Mouse (Mus musculus) midbrain, embryonic 15.5 days (tissue): ENCODE data around the gene Psma6. TPM values are rescaled to one million over a fixed set of nuclear protein-coding genes. Genes with fewer than 3 reads are reported as not detected.
"Not testable (repeated sequence)": the region's sequence is repeated elsewhere in the genome, so short reads cannot be mapped to it uniquely, and the experiment has no call there.

Experiments
- ATAC-seq: fragments of 200-750 bp; cut with Nextera tagmentation; replicated peaks from 2 replicates; pipeline ENCODE4 v1.8.0; 2017; ENCODE audit warnings: moderate TSS enrichment
- H3K27ac ChIP-seq: fragments of 300-500 bp; sonication (generic); 2 replicates; pipeline ENCODE4 v1.5.1; 2015; ENCODE audit warnings: mild to moderate bottlenecking, inconsistent platforms
- H3K27me3 ChIP-seq: fragments of 300-500 bp; sonication (generic); replicated peaks from 2 replicates; pipeline ENCODE4 v1.6.1; 2015; ENCODE audit warnings: inconsistent platforms
- H3K36me3 ChIP-seq: fragments of 300-500 bp; sonication (generic); replicated peaks from 2 replicates; pipeline ENCODE4 v1.6.1; 2015; ENCODE audit warnings: inconsistent platforms
- H3K4me1 ChIP-seq: fragments of 300-500 bp; sonication (generic); 2 replicates; pipeline ENCODE4 v1.6.1; 2015; ENCODE audit warnings: inconsistent platforms
- H3K4me2 ChIP-seq: fragments of 300-500 bp; sonication (generic); 2 replicates; pipeline ENCODE4 v1.6.1; 2015; ENCODE audit warnings: inconsistent platforms, mild to moderate bottlenecking, moderate library complexity
- H3K4me3 ChIP-seq: fragments of 300-500 bp; sonication (generic); 2 replicates; pipeline ENCODE4 v1.5.1; 2015; ENCODE audit warnings: mild to moderate bottlenecking, inconsistent platforms
- H3K9ac ChIP-seq: fragments of 300-500 bp; sonication (generic); 2 replicates; pipeline ENCODE4 v1.6.1; 2015; ENCODE audit warnings: mild to moderate bottlenecking, inconsistent platforms
- H3K9me3 ChIP-seq: fragments of 300-500 bp; sonication (generic); 2 replicates; pipeline ENCODE4 v1.6.1; 2016; ENCODE audit warnings: inconsistent platforms
- WGBS: fragments of 180-500 bp; shearing (Covaris S2); methylation state at CpG from one replicate; pipeline ENCODE4 v1.1.7; 2015; ENCODE audit warnings: mixed read lengths; 5-methylcytosine and 5-hydroxymethylcytosine counted together
- polyA plus RNA-seq: library from polyadenylated mRNA; unstranded; fragments of >200 nt; fragmentation: Nextera tagmentation; extraction: Ambion mirVana; gene quantifications from 2 replicates; pipeline ENCODE4 v1.2.1, GENCODE M21; 2015

Psma6 gene
- polyA plus RNA-seq, 1 experiment from 2014 or later: 382 TPM

GRCm38 (mm10) chr12:55384826-55385225, 804 bp downstream of the Psma6 start:
- no peak for ATAC-seq
- H3K4me3 ChIP-seq: no peak overlapping the region
- H3K4me1 ChIP-seq: no peaks in the 10 kb centered on the region
- H3K9ac ChIP-seq: no peak overlapping the region
- H3K4me2 ChIP-seq: no peak overlapping the region
- WGBS: 96% methylated on average over 3 of the region's 3 CpGs
- H3K9me3 ChIP-seq: no peaks in the 10 kb centered on the region
- no peaks in the 10 kb centered on the region for H3K36me3 ChIP-seq
- H3K27me3 ChIP-seq: no peaks in the 10 kb centered on the region
- no peak overlapping the region for H3K27ac ChIP-seq

- WGBS: 9% methylated on average over 6 of the region's 6 CpGs
- Histone ChIP-seq H3K36me3 (no peaks in the 10 kb centered on the region), H3K9ac (no peak overlapping the region)
Measured at GRCm38 (mm10) chr12:55385931-55386330, 1.9 kb downstream of the Psma6 start.

GRCm38 (mm10) chr12:55386456-55386855, 2.4 kb downstream of the Psma6 start:
- H3K9me3 ChIP-seq: no peaks in the 10 kb centered on the region
- WGBS: 54% methylated on average over 9 of the region's 9 CpGs

More at GRCm38 (mm10) chr12:55385931-55386330, 1.9 kb downstream of the Psma6 start:
- no peak for ATAC-seq
- H3K4me1 ChIP-seq: no peaks in the 10 kb centered on the region
- no peak overlapping the region; the same call in 1 of the 2 replicates for H3K27ac ChIP-seq
- no peak overlapping the region for H3K4me3 ChIP-seq
- H3K9me3 ChIP-seq: no peaks in the 10 kb centered on the region
- H3K4me2 ChIP-seq: no peak overlapping the region
- no peaks in the 10 kb centered on the region for H3K27me3 ChIP-seq

GRCm38 (mm10) chr12:55387083-55387787, 3.2 kb downstream of the Psma6 start:
- ATAC-seq: no peak
- Histone ChIP-seq H3K4me3 (no peak overlapping the region), H3K4me2 (no peak overlapping the region), H3K9me3 (no peaks in the 10 kb centered on the region), H3K9ac (no peak overlapping the region), H3K4me1 (no peaks in the 10 kb centered on the region), H3K27me3 (no peaks in the 10 kb centered on the region), H3K36me3 (no peaks in the 10 kb centered on the region), H3K27ac (no peak overlapping the region)
- WGBS: 79% methylated on average over 7 of the region's 7 CpGs

More at GRCm38 (mm10) chr12:55386456-55386855, 2.4 kb downstream of the Psma6 start:
- H3K4me3 ChIP-seq: no peak overlapping the region
- no peaks in the 10 kb centered on the region for H3K27me3 ChIP-seq
- ATAC-seq: no peak
- no peak overlapping the region for H3K9ac ChIP-seq
- H3K4me2 ChIP-seq: no peak overlapping the region
- no peaks in the 10 kb centered on the region for H3K36me3 ChIP-seq
- H3K27ac ChIP-seq: no peak overlapping the region
- no peaks in the 10 kb centered on the region for H3K4me1 ChIP-seq

- Histone ChIP-seq H3K4me2 (no peak overlapping the region), H3K36me3 (no peaks in the 10 kb centered on the region), H3K4me3 (no peak overlapping the region), H3K9ac (no peak overlapping the region), H3K4me1 (no peaks in the 10 kb centered on the region), H3K27ac (no peak overlapping the region), H3K27me3 (no peaks in the 10 kb centered on the region), H3K9me3 (no peaks in the 10 kb centered on the region)
- 69% methylated on average over 11 of the region's 11 CpGs for WGBS
- ATAC-seq: no peak
Measured at GRCm38 (mm10) chr12:55387788-55388465, 3.9 kb downstream of the Psma6 start.

GRCm38 (mm10) chr12:55388478-55388877, 4.5 kb downstream of the Psma6 start:
- Histone ChIP-seq H3K27ac (no peak overlapping the region), H3K4me3 (no peak overlapping the region), H3K9me3 (no peaks in the 10 kb centered on the region), H3K4me2 (no peak overlapping the region), H3K4me1 (no peaks in the 10 kb centered on the region), H3K9ac (no peak overlapping the region), H3K27me3 (no peaks in the 10 kb centered on the region), H3K36me3 (no peaks in the 10 kb centered on the region)
- 64% methylated on average over 6 of the region's 6 CpGs for WGBS
- ATAC-seq: no peak

- WGBS: 83% methylated on average over 17 of the region's 17 CpGs
- ATAC-seq: no peak
- no peak overlapping the region for H3K27ac ChIP-seq
- no peak overlapping the region for H3K4me3 ChIP-seq
- H3K4me1 ChIP-seq: no peaks in the 10 kb centered on the region
- H3K9me3 ChIP-seq: no peaks in the 10 kb centered on the region
- no peaks in the 10 kb centered on the region for H3K36me3 ChIP-seq
- no peak overlapping the region for H3K4me2 ChIP-seq
- no peaks in the 10 kb centered on the region for H3K27me3 ChIP-seq
- H3K9ac ChIP-seq: no peak overlapping the region
Measured at GRCm38 (mm10) chr12:55389132-55390081, 5.4 kb downstream of the Psma6 start.

GRCm38 (mm10) chr12:55392120-55392519, 8.1 kb downstream of the Psma6 start:
- Histone ChIP-seq H3K9me3 (no peaks in the 10 kb centered on the region), H3K27ac (no peak overlapping the region), H3K4me3 (no peak overlapping the region), H3K36me3 (no peaks in the 10 kb centered on the region), H3K4me2 (no peak overlapping the region), H3K9ac (no peak overlapping the region), H3K27me3 (no peaks in the 10 kb centered on the region), H3K4me1 (no peaks in the 10 kb centered on the region)
- ATAC-seq: no peak

GRCm38 (mm10) chr12:55392733-55393577, 8.9 kb downstream of the Psma6 start:
- Histone ChIP-seq H3K27ac (no peak overlapping the region), H3K4me2 (no peak overlapping the region), H3K9me3 (no peaks in the 10 kb centered on the region), H3K9ac (no peak overlapping the region), H3K4me3 (no peak overlapping the region), H3K4me1 (peaks cover 5% of the 10 kb centered on the region; the same call in 1 of the 2 replicates), H3K27me3 (no peaks in the 10 kb centered on the region), H3K36me3 (no peaks in the 10 kb centered on the region)
- ATAC-seq: no peak
- 87% methylated on average over 11 of the region's 11 CpGs for WGBS

GRCm38 (mm10) chr12:55395601-55396000, 11.6 kb downstream of the Psma6 start:
- 93% methylated on average over 14 of the region's 14 CpGs for WGBS
- H3K4me2 ChIP-seq, ATAC-seq, H3K4me3 ChIP-seq, H3K36me3 ChIP-seq, H3K9me3 ChIP-seq, H3K9ac ChIP-seq, H3K27ac ChIP-seq, H3K27me3 ChIP-seq: not testable (repeated sequence)
- peaks cover 16% of the 10 kb centered on the region for H3K4me1 ChIP-seq

GRCm38 (mm10) chr12:55396536-55396935, 12.5 kb downstream of the Psma6 start:
- ATAC-seq: no peak
- WGBS: 97% methylated on average over 4 of the region's 4 CpGs
- H3K9ac ChIP-seq: no peak overlapping the region
- H3K9me3 ChIP-seq: no peaks in the 10 kb centered on the region
- no peak overlapping the region for H3K4me3 ChIP-seq
- peaks cover 16% of the 10 kb centered on the region for H3K4me1 ChIP-seq
- H3K27ac ChIP-seq: no peak overlapping the region
- H3K27me3 ChIP-seq: no peaks in the 10 kb centered on the region
- no peaks in the 10 kb centered on the region for H3K36me3 ChIP-seq
- H3K4me2 ChIP-seq: no peak overlapping the region
